Mouse (Mus musculus): Measurements from ENCODE around the gene D1Pas1. TPM values are rescaled to one million over a fixed set of nuclear protein-coding genes. Genes with fewer than 3 reads are reported as not detected.

Gene D1Pas1
- total RNA-seq (2023; ENCODE audit: inconsistent age): not detected in 4 replicates

DNA sequence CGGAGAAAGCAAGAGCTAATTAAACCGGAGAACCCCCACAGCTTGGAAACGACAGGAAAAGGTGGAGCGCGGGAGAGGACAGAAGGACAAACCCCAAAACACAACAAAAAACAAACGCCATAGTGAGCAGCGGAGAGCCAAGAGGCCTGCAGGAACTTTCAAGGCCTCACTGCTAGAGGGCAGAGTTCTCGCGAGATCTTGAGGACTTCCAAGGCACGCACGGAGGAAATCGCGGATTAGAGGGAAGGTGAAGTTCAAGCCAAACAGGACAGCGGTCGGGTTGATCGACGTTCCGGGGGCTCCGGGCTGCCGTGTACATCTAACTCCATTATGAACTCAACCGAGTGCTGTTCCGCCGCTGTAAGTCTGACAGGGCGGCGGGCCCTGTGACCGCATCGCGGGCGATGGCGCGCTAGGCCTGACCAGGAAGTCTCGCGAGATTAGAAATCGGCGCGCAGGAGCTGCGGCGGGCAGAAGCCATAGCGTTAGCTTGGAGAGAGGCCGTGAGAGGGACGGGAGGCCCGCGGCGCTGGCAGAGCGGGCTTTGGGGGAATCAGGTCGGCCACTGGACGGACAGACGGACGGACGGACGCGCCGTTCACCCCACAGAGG, at the start of gene D1Pas1:
Gene D1Pas1 (plus strand): TSS at position 216 of the 612 bp plus-strand sequence.

Other genes starting within 250 kb of the D1Pas1 start
- 23.5 to 28.5 TPM (median 25.4 TPM) in 4 replicates for gene Rrp15, start 218.1 kb upstream of the D1Pas1 start, total RNA-seq (2023; ENCODE audit: inconsistent age)
- 0.97 TPM in 1 of 4 replicates, not detected in the others for gene Spata17, start 248.0 kb downstream of the D1Pas1 start, total RNA-seq (2023; ENCODE audit: inconsistent age)
- 23.4 to 32.3 TPM (median 27.8 TPM) in 4 replicates for gene Gpatch2, start 248.1 kb downstream of the D1Pas1 start, total RNA-seq (2023; ENCODE audit: inconsistent age)

All from B cell, adult (primary cell).